Mouse (Mus musculus): ENCODE data around the gene Cchcr1. TPM values are rescaled to one million over a fixed set of nuclear protein-coding genes. Genes with fewer than 3 reads are reported as not detected.
A peak's percentile ranks its signal among the peaks of the same experiment; 100 is the strongest.

Gene Cchcr1
- polyA plus RNA-seq, 1 experiment = 294 TPM

DNA sequence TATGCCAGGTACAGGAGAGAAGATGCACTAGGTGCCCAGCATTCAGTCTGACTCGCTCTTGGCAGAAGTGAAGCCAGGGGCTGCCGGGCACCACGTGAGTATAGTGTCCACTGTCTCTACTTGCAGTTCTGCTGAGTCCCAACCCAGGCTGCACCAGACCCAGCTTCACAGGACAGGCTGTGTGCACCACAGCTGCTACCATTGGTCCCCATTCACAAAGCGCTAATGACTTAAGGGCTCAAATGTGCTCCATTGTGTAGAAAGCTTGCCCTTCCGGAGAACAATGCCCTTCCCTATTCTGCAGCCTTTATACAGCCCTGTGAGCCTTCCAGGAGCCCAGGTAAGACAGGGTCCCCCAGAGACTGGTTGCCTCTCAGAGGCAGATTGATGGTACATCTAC lies 26.6 kb upstream of the Cchcr1 start:
- H3K27ac ChIP-seq (ENCODE audit: control insufficient read depth, insufficient read depth, low read depth, low read length) = no peak overlapping the region
- H3K27me3 ChIP-seq (ENCODE audit: control insufficient read depth, insufficient read depth, low read length) = no peaks in the 10 kb centered on the region
- H3K4me3 ChIP-seq (ENCODE audit: control insufficient read depth, low read depth, low read length) = no peak overlapping the region
- H3K36me3 ChIP-seq (ENCODE audit: control insufficient read depth, insufficient read depth, low read length) = no peaks in the 10 kb centered on the region
- H3K4me1 ChIP-seq (ENCODE audit: control insufficient read depth, insufficient read depth, low read length) = no peaks in the 10 kb centered on the region
- TF ChIP-seq POLR2A (IDR thresholded peaks at IDR 0.05; ENCODE audit: control insufficient read depth, low read depth, low read length) (no peak), CTCF (IDR thresholded peaks at IDR 0.05; ENCODE audit: control insufficient read depth, insufficient read depth, insufficient replicate concordance, low read depth, low read length) (no peak)

DNA sequence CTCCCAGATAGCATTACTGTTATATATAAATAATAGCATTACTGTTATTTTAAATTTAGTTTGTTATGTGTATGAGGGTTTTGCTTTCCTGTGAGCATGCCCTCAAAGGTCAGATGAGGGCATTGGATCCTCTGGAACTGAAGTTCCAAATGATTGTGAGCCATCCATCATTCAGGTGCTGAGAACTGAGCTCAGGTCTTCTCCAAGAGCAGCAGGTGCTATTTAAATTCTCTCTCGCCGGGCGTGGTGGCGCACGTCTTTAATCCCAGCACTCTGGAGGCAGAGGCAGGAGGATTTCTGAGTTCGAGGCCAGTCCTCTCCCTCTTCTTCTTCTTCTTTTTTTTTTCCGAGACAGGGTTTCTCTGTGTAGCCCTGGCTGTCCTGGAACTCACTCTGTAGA lies 19.8 kb upstream of the Cchcr1 start:
- no peaks in the 10 kb centered on the region for H3K4me1 ChIP-seq (ENCODE audit: control insufficient read depth, insufficient read depth, low read length)
- H3K4me3 ChIP-seq (ENCODE audit: control insufficient read depth, low read depth, low read length) = no peak overlapping the region
- H3K27ac ChIP-seq (ENCODE audit: control insufficient read depth, insufficient read depth, low read depth, low read length) = no peak overlapping the region
- no peak for TF ChIP-seq POLR2A (IDR thresholded peaks at IDR 0.05; ENCODE audit: control insufficient read depth, low read depth, low read length)
- no peak for TF ChIP-seq CTCF (IDR thresholded peaks at IDR 0.05; ENCODE audit: control insufficient read depth, insufficient read depth, insufficient replicate concordance, low read depth, low read length)
- H3K36me3 ChIP-seq (ENCODE audit: control insufficient read depth, insufficient read depth, low read length) = no peaks in the 10 kb centered on the region
- H3K27me3 ChIP-seq (ENCODE audit: control insufficient read depth, insufficient read depth, low read length) = no peaks in the 10 kb centered on the region

DNA sequence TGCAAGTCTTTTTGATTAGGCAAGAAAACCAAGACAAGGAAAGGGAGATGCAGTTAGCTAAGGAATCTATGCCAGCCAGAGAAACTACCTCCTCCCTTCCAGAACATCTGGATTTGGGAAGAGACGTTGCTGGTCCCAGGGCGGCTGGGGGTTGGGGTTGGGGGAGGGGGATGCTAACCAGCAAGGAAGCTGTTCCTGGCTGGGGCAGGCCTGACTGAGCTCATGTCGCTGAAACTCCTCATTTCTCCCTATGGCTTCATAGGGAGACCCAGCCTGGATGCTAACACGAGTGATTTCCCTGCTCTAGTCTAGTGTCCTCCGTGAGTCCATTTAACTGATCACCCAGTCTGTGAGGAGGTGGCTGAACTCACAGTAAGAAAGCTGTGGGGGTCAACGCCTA lies 14.7 kb upstream of the Cchcr1 start:
- H3K4me1 ChIP-seq (ENCODE audit: control insufficient read depth, insufficient read depth, low read length) = peaks cover 6% of the 10 kb centered on the region
- H3K27ac ChIP-seq (ENCODE audit: control insufficient read depth, insufficient read depth, low read depth, low read length) = no peak overlapping the region
- H3K36me3 ChIP-seq (ENCODE audit: control insufficient read depth, insufficient read depth, low read length) = no peaks in the 10 kb centered on the region
- no peak overlapping the region for H3K4me3 ChIP-seq (ENCODE audit: control insufficient read depth, low read depth, low read length)
- TF ChIP-seq CTCF (IDR thresholded peaks at IDR 0.05; ENCODE audit: control insufficient read depth, insufficient read depth, insufficient replicate concordance, low read depth, low read length) = no peak
- TF ChIP-seq POLR2A (IDR thresholded peaks at IDR 0.05; ENCODE audit: control insufficient read depth, low read depth, low read length) = no peak
- no peaks in the 10 kb centered on the region for H3K27me3 ChIP-seq (ENCODE audit: control insufficient read depth, insufficient read depth, low read length)

DNA sequence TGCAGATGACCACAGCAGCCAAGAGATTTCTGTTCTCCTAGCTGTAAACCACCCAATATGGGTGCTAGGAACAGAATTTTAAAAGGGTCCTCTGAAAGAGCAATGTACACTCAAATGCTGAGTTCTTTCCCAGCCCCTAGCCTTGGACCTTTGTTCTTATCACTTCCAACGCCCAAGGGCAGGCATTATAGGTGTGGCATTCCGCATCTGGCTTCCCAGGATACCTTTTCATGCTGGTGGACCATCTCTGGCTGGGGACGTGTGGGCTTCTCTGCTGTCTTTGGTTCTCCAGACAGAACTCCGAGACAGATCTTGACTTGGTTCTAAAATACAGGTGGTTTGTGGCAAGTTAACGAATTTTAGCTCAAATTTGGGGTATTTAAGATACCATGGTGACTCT lies 14.1 kb upstream of the Cchcr1 start:
- no peaks in the 10 kb centered on the region for H3K36me3 ChIP-seq (ENCODE audit: control insufficient read depth, insufficient read depth, low read length)
- H3K4me3 ChIP-seq (ENCODE audit: control insufficient read depth, low read depth, low read length) = no peak overlapping the region
- H3K27ac ChIP-seq (ENCODE audit: control insufficient read depth, insufficient read depth, low read depth, low read length) = no peak overlapping the region
- no peaks in the 10 kb centered on the region for H3K27me3 ChIP-seq (ENCODE audit: control insufficient read depth, insufficient read depth, low read length)
- peaks cover 6% of the 10 kb centered on the region for H3K4me1 ChIP-seq (ENCODE audit: control insufficient read depth, insufficient read depth, low read length)
- TF ChIP-seq CTCF (IDR thresholded peaks at IDR 0.05; ENCODE audit: control insufficient read depth, insufficient read depth, insufficient replicate concordance, low read depth, low read length) (no peak), POLR2A (IDR thresholded peaks at IDR 0.05; ENCODE audit: control insufficient read depth, low read depth, low read length) (no peak)

DNA sequence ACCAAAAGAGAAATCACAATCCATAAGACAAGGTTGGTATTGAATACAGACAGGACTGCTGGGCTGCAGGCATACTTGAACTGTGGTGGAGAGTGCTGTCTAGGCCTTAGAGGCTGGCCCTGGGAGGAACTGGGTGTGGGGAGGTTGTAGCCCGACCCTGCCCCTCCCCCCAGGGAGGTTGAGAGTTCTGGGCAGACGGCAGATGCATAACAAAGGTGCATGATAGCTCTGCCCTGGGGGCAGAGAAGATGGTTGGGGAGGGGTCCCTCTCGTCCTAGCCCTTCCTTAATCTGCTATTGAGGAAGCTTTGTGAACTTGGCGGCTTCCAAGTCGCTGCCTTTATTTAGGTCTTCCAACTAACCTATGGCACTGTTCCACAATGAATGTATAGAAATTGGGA lies 13.1 kb upstream of the Cchcr1 start:
- Histone ChIP-seq H3K27me3 (ENCODE audit: control insufficient read depth, insufficient read depth, low read length) (no peaks in the 10 kb centered on the region), H3K27ac (ENCODE audit: control insufficient read depth, insufficient read depth, low read depth, low read length) (no peak overlapping the region), H3K36me3 (ENCODE audit: control insufficient read depth, insufficient read depth, low read length) (no peaks in the 10 kb centered on the region), H3K4me3 (ENCODE audit: control insufficient read depth, low read depth, low read length) (no peak overlapping the region), H3K4me1 (ENCODE audit: control insufficient read depth, insufficient read depth, low read length) (peaks cover 6% of the 10 kb centered on the region)
- TF ChIP-seq POLR2A (IDR thresholded peaks at IDR 0.05; ENCODE audit: control insufficient read depth, low read depth, low read length) = no peak
- no peak for TF ChIP-seq CTCF (IDR thresholded peaks at IDR 0.05; ENCODE audit: control insufficient read depth, insufficient read depth, insufficient replicate concordance, low read depth, low read length)

DNA sequence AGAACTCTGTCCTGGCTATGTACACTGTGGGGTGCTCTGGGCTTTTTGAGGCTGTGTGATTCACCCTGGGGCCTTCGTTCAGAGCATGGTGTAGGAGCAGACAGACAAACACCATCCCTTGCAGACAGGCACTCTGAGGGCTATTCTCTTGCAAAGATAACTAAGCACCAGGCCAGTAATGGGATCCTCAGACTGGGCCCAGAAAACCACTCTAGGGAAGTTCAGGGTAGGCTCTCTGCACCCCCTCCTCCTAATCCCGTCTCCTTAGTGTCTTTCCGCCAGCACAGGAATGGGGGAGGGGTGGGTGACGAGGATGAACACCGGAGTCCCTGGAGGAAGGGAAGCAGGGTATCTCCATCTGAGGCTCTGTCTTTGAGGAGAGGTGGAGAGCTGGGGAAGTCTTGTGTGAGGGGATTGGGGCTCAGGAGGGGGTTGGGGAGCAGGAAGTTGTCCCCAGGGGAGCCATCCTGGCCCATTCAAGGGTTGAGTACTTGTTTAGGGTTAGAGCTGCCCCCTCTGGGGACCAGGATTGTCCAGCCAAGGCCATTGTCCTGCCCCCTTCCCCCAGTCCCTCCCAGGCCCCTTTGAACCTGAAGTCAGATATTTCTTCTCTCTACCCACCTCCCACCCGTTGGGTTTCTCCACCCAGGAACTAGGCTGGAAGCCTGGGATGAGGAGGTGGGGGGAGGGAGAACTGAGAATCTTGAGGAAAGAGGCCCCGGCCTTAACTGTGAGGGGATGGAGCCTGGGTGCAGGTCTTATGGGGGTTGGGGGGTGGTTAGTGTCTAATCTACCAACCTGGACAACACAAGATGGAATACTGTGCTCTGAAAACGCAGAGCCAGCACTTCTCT lies 12.0 kb upstream of the Cchcr1 start:
- peaks cover 6% of the 10 kb centered on the region for H3K4me1 ChIP-seq (ENCODE audit: control insufficient read depth, insufficient read depth, low read length)
- no peak for TF ChIP-seq CTCF (IDR thresholded peaks at IDR 0.05; ENCODE audit: control insufficient read depth, insufficient read depth, insufficient replicate concordance, low read depth, low read length)
- no peak for TF ChIP-seq POLR2A (IDR thresholded peaks at IDR 0.05; ENCODE audit: control insufficient read depth, low read depth, low read length)
- H3K4me3 ChIP-seq (ENCODE audit: control insufficient read depth, low read depth, low read length) = peak overlapping the region; percentile 74
- no peak overlapping the region for H3K27ac ChIP-seq (ENCODE audit: control insufficient read depth, insufficient read depth, low read depth, low read length)
- no peaks in the 10 kb centered on the region for H3K27me3 ChIP-seq (ENCODE audit: control insufficient read depth, insufficient read depth, low read length)
- H3K36me3 ChIP-seq (ENCODE audit: control insufficient read depth, insufficient read depth, low read length) = no peaks in the 10 kb centered on the region

DNA sequence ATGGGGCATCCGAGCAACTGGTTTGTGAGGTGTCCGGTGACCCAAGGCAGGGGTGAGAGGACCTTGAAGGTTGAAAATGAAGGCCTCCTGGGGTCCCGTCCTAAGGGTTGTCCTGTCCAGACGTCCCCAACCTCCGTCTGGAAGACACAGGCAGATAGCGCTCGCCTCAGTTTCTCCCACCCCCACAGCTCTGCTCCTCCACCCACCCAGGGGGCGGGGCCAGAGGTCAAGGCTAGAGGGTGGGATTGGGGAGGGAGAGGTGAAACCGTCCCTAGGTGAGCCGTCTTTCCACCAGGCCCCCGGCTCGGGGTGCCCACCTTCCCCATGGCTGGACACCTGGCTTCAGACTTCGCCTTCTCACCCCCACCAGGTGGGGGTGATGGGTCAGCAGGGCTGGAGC lies 11.1 kb upstream of the Cchcr1 start, which contains the start of gene Pou5f1:
Gene Pou5f1 (plus strand): TSS at position 243 of the 400 bp plus-strand sequence.
- Histone ChIP-seq H3K4me3 (ENCODE audit: control insufficient read depth, low read depth, low read length) (peak within 1 kb of the TSS; percentile 74), H3K36me3 (ENCODE audit: control insufficient read depth, insufficient read depth, low read length) (no peaks in the 10 kb centered on the region), H3K4me1 (ENCODE audit: control insufficient read depth, insufficient read depth, low read length) (peaks cover 6% of the 10 kb centered on the region), H3K27me3 (ENCODE audit: control insufficient read depth, insufficient read depth, low read length) (no peaks in the 10 kb centered on the region), H3K27ac (ENCODE audit: control insufficient read depth, insufficient read depth, low read depth, low read length) (no peak within 1 kb of the TSS)
- no peak; the same call in 1 of the 2 replicates for TF ChIP-seq POLR2A (IDR thresholded peaks at IDR 0.05; ENCODE audit: control insufficient read depth, low read depth, low read length)
- no peak for TF ChIP-seq CTCF (IDR thresholded peaks at IDR 0.05; ENCODE audit: control insufficient read depth, insufficient read depth, insufficient replicate concordance, low read depth, low read length)

Data from testis, adult 2 months (tissue).